Mouse (Mus musculus) midbrain, embryonic 14.5 days (tissue): Measurements from ENCODE around the gene Anln. TPM values are rescaled to one million over a fixed set of nuclear protein-coding genes. Genes with fewer than 3 reads are reported as not detected.

Experiments
- ATAC-seq: fragments of 200-750 bp; cut with Nextera tagmentation; 2 replicates; pipeline ENCODE4 v1.8.0; 2017; ENCODE audit warnings: moderate number of reproducible peaks, moderate library complexity; ENCODE audit not compliant: low FRiP score, low TSS enrichment
- DNase-seq: peaks from one replicate; pipeline ENCODE4 v3.0.0-alpha.2; 2015
- H3K27ac ChIP-seq: fragments of 300-500 bp; sonication (generic); replicated peaks from 2 replicates; pipeline ENCODE4 v1.5.1; 2014; ENCODE audit warnings: mild to moderate bottlenecking, low read depth, low read length, moderate library complexity
- H3K27me3 ChIP-seq: fragments of 300-500 bp; sonication (generic); 2 replicates; pipeline ENCODE4 v1.6.1; 2014; ENCODE audit warnings: low read length, control low read depth, mixed read lengths; ENCODE audit not compliant: control insufficient read depth, insufficient read depth
- H3K36me3 ChIP-seq: fragments of 300-500 bp; sonication (generic); 2 replicates; pipeline ENCODE4 v1.6.1; 2014; ENCODE audit warnings: low read length, control low read depth; ENCODE audit not compliant: control insufficient read depth, insufficient read depth
- H3K4me1 ChIP-seq: fragments of 300-500 bp; sonication (generic); 2 replicates; pipeline ENCODE4 v1.6.1; 2014; ENCODE audit warnings: mild to moderate bottlenecking, antibody characterized with exemption, low read length, control low read depth; ENCODE audit not compliant: control insufficient read depth, insufficient read depth
- H3K4me2 ChIP-seq: fragments of 300-500 bp; sonication (generic); 2 replicates; pipeline ENCODE4 v1.6.1; 2014; ENCODE audit warnings: mild to moderate bottlenecking, low read length, moderate library complexity
- H3K4me3 ChIP-seq: fragments of 300-500 bp; sonication (generic); replicated peaks from 2 replicates; pipeline ENCODE4 v1.5.1; 2014; ENCODE audit warnings: low read depth, low read length
- H3K9ac ChIP-seq: fragments of 300-500 bp; sonication (generic); replicated peaks from 2 replicates; pipeline ENCODE4 v1.6.1; 2014; ENCODE audit warnings: mild to moderate bottlenecking, low read length, moderate library complexity
- H3K9me3 ChIP-seq: fragments of 300-500 bp; sonication (generic); 2 replicates; pipeline ENCODE4 v1.6.1; 2016; ENCODE audit warnings: low read length, control low read depth, mixed read lengths; ENCODE audit not compliant: control insufficient read depth
- WGBS: fragments of 180-500 bp; shearing (Covaris S2); extraction: QIAGEN DNeasy Blood & Tissue Kit; methylation state at CpG from one replicate; pipeline ENCODE4 v1.1.7; 2014; 5-methylcytosine and 5-hydroxymethylcytosine counted together
- polyA plus RNA-seq: library from polyadenylated mRNA; unstranded; fragments of >200 nt; fragmentation: Nextera tagmentation; extraction: Ambion mirVana; gene quantifications from 2 replicates; pipeline ENCODE4 v1.2.1, GENCODE M21; 2014

Anln gene
- polyA plus RNA-seq, result 3.4 and 9.3 TPM in 2 replicates

- Histone ChIP-seq H3K9ac (peak within 1 kb of the TSS; percentile 73), H3K27ac (peak within 1 kb of the TSS; percentile 74), H3K9me3 (no peaks in the 10 kb centered on the region), H3K4me1 (peaks cover 5% of the 10 kb centered on the region; the same call in 1 of the 2 replicates), H3K36me3 (no peaks in the 10 kb centered on the region), H3K4me2 (peak within 1 kb of the TSS; percentile 96), H3K27me3 (no peaks in the 10 kb centered on the region), H3K4me3 (peak within 1 kb of the TSS; percentile 66)
- DNase-seq, result peak; percentile 95
- WGBS, result under 1% methylated on average over 42 of the region's 44 CpGs
- ATAC-seq, result peak; percentile 95
Observed at GRCm38 (mm10) chr9:22389021-22389476, at the start of gene Anln. TSS of gene Anln (minus strand) at chr9:22389188.

GRCm38 (mm10) chr9:22434101-22434500 lies 45.1 kb upstream of the Anln start:
- 93% methylated on average over 2 of the region's 2 CpGs for WGBS

GRCm38 (mm10) chr9:22433221-22433620 lies 44.2 kb upstream of the Anln start:
- no peak overlapping the region for H3K9ac ChIP-seq
- H3K9me3 ChIP-seq, result no peaks in the 10 kb centered on the region
- no peak overlapping the region for H3K4me3 ChIP-seq
- no peaks in the 10 kb centered on the region for H3K4me1 ChIP-seq
- no peak overlapping the region for H3K4me2 ChIP-seq
- DNase-seq (no peak), ATAC-seq (no peak)
- H3K27ac ChIP-seq, result no peak overlapping the region
- H3K36me3 ChIP-seq, result 0 out of 2 replicates have a peak, but pooled peaks cover 2% of the 10 kb centered on the region
- no peaks in the 10 kb centered on the region for H3K27me3 ChIP-seq
- whole genome bisulfite sequencing, result 80% methylated on average over 2 of the region's 2 CpGs

More at GRCm38 (mm10) chr9:22434101-22434500, 45.1 kb upstream of the Anln start:
- Histone ChIP-seq H3K27me3 (no peaks in the 10 kb centered on the region), H3K4me1 (no peaks in the 10 kb centered on the region), H3K4me2 (no peak overlapping the region), H3K9ac (no peak overlapping the region), H3K27ac (no peak overlapping the region), H3K36me3 (0 out of 2 replicates have a peak, but pooled peaks cover 2% of the 10 kb centered on the region), H3K9me3 (no peaks in the 10 kb centered on the region), H3K4me3 (no peak overlapping the region)
- ATAC-seq (no peak), DNase-seq (no peak)

- H3K4me2 ChIP-seq, result no peak overlapping the region
- no peaks in the 10 kb centered on the region for H3K4me1 ChIP-seq
- no peaks in the 10 kb centered on the region for H3K36me3 ChIP-seq
- no peak overlapping the region for H3K27ac ChIP-seq
- H3K4me3 ChIP-seq, result no peak overlapping the region
- DNase-seq, result no peak
- 41% methylated on average over 5 of the region's 5 CpGs for WGBS
- no peaks in the 10 kb centered on the region for H3K27me3 ChIP-seq
- H3K9ac ChIP-seq, result no peak overlapping the region
- no peak for ATAC-seq
- H3K9me3 ChIP-seq, result no peaks in the 10 kb centered on the region
Observed at GRCm38 (mm10) chr9:22430315-22430840, 41.4 kb upstream of the Anln start.

- Histone ChIP-seq H3K36me3 (no peaks in the 10 kb centered on the region), H3K4me3 (no peak overlapping the region), H3K9me3 (no peaks in the 10 kb centered on the region), H3K27me3 (no peaks in the 10 kb centered on the region), H3K4me1 (no peaks in the 10 kb centered on the region), H3K27ac (no peak overlapping the region), H3K4me2 (no peak overlapping the region), H3K9ac (no peak overlapping the region)
- no peak for ATAC-seq
- peak; percentile 27 for DNase-seq
- WGBS, result 41% methylated on average over 15 of the region's 15 CpGs
Observed at GRCm38 (mm10) chr9:22429533-22430241, 40.7 kb upstream of the Anln start.

- WGBS, result 77% methylated on average over 14 of the region's 14 CpGs
- no peaks in the 10 kb centered on the region for H3K4me1 ChIP-seq
- DNase-seq (no peak), ATAC-seq (no peak)
- no peak overlapping the region for H3K27ac ChIP-seq
- no peaks in the 10 kb centered on the region for H3K36me3 ChIP-seq
- H3K4me2 ChIP-seq, result no peak overlapping the region
- H3K9me3 ChIP-seq, result no peaks in the 10 kb centered on the region
- H3K9ac ChIP-seq, result no peak overlapping the region
- no peaks in the 10 kb centered on the region for H3K27me3 ChIP-seq
- H3K4me3 ChIP-seq, result no peak overlapping the region
Observed at GRCm38 (mm10) chr9:22428666-22429410, 39.9 kb upstream of the Anln start.

GRCm38 (mm10) chr9:22428028-22428665 lies 39.2 kb upstream of the Anln start:
- ATAC-seq, result no peak
- no peak overlapping the region for H3K4me2 ChIP-seq
- no peaks in the 10 kb centered on the region for H3K4me1 ChIP-seq
- no peak for DNase-seq
- no peak overlapping the region for H3K4me3 ChIP-seq
- H3K36me3 ChIP-seq, result no peaks in the 10 kb centered on the region
- WGBS, result 22% methylated on average over 4 of the region's 4 CpGs
- H3K9ac ChIP-seq, result no peak overlapping the region
- H3K27ac ChIP-seq, result no peak overlapping the region
- no peaks in the 10 kb centered on the region for H3K27me3 ChIP-seq
- H3K9me3 ChIP-seq, result no peaks in the 10 kb centered on the region

- 98% methylated on average over 4 of the region's 4 CpGs for WGBS
- H3K4me2 ChIP-seq, result no peak overlapping the region
- H3K27me3 ChIP-seq, result no peaks in the 10 kb centered on the region
- H3K27ac ChIP-seq, result no peak overlapping the region
- ATAC-seq (no peak), DNase-seq (no peak)
- H3K9ac ChIP-seq, result no peak overlapping the region
- H3K36me3 ChIP-seq, result no peaks in the 10 kb centered on the region
- H3K4me1 ChIP-seq, result no peaks in the 10 kb centered on the region
- H3K9me3 ChIP-seq, result no peaks in the 10 kb centered on the region
- no peak overlapping the region for H3K4me3 ChIP-seq
Observed at GRCm38 (mm10) chr9:22424719-22425118, 35.7 kb upstream of the Anln start.
